Mouse (Mus musculus): ENCODE measurements around the gene Trmt1. TPM values are rescaled to one million over a fixed set of nuclear protein-coding genes. Genes with fewer than 3 reads are reported as not detected.

Gene Trmt1
- polyA plus RNA-seq, 1 experiment from 2014 or later, result 65.7 TPM

GRCm38 (mm10) chr8:84724683-84725082, 38.6 kb downstream of the Trmt1 start:
- WGBS, result 38% methylated on average over 9 of the region's 9 CpGs
- 0 out of 2 replicates have a peak, but pooled peaks cover 3% of the 10 kb centered on the region for H3K27me3 ChIP-seq (ENCODE audit: control insufficient read depth, insufficient read depth, low read length)
- peak overlapping the region; percentile 22; the same call in 1 of the 2 replicates for H3K9ac ChIP-seq (ENCODE audit: low read length)
- no peak overlapping the region for H3K4me3 ChIP-seq (ENCODE audit: low read depth, low read length)
- H3K9me3 ChIP-seq (ENCODE audit: control insufficient read depth, low read length), result no peaks in the 10 kb centered on the region
- peak overlapping the region; percentile 55 for H3K4me2 ChIP-seq (ENCODE audit: low read depth, severe bottlenecking)
- peak overlapping the region; percentile 99 for H3K27ac ChIP-seq (replicated peaks; ENCODE audit: low read depth, low read length)
- DNase-seq (ENCODE audit: low spot score) (no peak), ATAC-seq (ENCODE audit: insufficient number of reproducible peaks, low FRiP score, low TSS enrichment, low read depth) (no peak)
- peaks cover 58% of the 10 kb centered on the region for H3K4me1 ChIP-seq (ENCODE audit: control insufficient read depth, insufficient read depth, low read length)
- H3K36me3 ChIP-seq (ENCODE audit: control insufficient read depth, insufficient read depth, low read length), result peaks cover 4% of the 10 kb centered on the region; the same call in 1 of the 2 replicates

- Histone ChIP-seq H3K4me2 (ENCODE audit: low read depth, severe bottlenecking) (no peak overlapping the region), H3K27me3 (ENCODE audit: control insufficient read depth, insufficient read depth, low read length) (0 out of 2 replicates have a peak, but pooled peaks cover 3% of the 10 kb centered on the region), H3K4me3 (ENCODE audit: low read depth, low read length) (no peak overlapping the region), H3K27ac (replicated peaks; ENCODE audit: low read depth, low read length) (peak overlapping the region; percentile 99; the same call in 1 of the 2 replicates), H3K36me3 (ENCODE audit: control insufficient read depth, insufficient read depth, low read length) (peaks cover 4% of the 10 kb centered on the region; the same call in 1 of the 2 replicates), H3K4me1 (ENCODE audit: control insufficient read depth, insufficient read depth, low read length) (peaks cover 58% of the 10 kb centered on the region), H3K9me3 (ENCODE audit: control insufficient read depth, low read length) (no peaks in the 10 kb centered on the region), H3K9ac (ENCODE audit: low read length) (peak overlapping the region; percentile 28; the same call in 1 of the 2 replicates)
- WGBS, result 53% methylated on average over 10 of the region's 10 CpGs
- DNase-seq (ENCODE audit: low spot score) (no peak), ATAC-seq (ENCODE audit: insufficient number of reproducible peaks, low FRiP score, low TSS enrichment, low read depth) (no peak)
These were observed 39.3 kb downstream of the Trmt1 start for GRCm38 (mm10) chr8:84725246-84725940.

- Histone ChIP-seq H3K4me2 (ENCODE audit: low read depth, severe bottlenecking) (no peak overlapping the region), H3K27ac (replicated peaks; ENCODE audit: low read depth, low read length) (0 out of 2 replicates have a peak overlapping the region, but pooled peaks have one; percentile 99), H3K4me3 (ENCODE audit: low read depth, low read length) (no peak overlapping the region), H3K9me3 (ENCODE audit: control insufficient read depth, low read length) (no peaks in the 10 kb centered on the region), H3K9ac (ENCODE audit: low read length) (no peak overlapping the region), H3K36me3 (ENCODE audit: control insufficient read depth, insufficient read depth, low read length) (peaks cover 4% of the 10 kb centered on the region; the same call in 1 of the 2 replicates), H3K27me3 (ENCODE audit: control insufficient read depth, insufficient read depth, low read length) (0 out of 2 replicates have a peak, but pooled peaks cover 3% of the 10 kb centered on the region), H3K4me1 (ENCODE audit: control insufficient read depth, insufficient read depth, low read length) (peaks cover 57% of the 10 kb centered on the region)
- WGBS, result 25% methylated on average over 3 of the region's 3 CpGs
- ATAC-seq (ENCODE audit: insufficient number of reproducible peaks, low FRiP score, low TSS enrichment, low read depth) (no peak), DNase-seq (ENCODE audit: low spot score) (no peak)
These were observed 39.8 kb downstream of the Trmt1 start for GRCm38 (mm10) chr8:84725941-84726259.

GRCm38 (mm10) chr8:84728474-84728873, 42.4 kb downstream of the Trmt1 start:
- H3K27me3 ChIP-seq (ENCODE audit: control insufficient read depth, insufficient read depth, low read length), result no peaks in the 10 kb centered on the region; the same call in 1 of the 2 replicates
- no peak overlapping the region for H3K4me3 ChIP-seq (ENCODE audit: low read depth, low read length)
- ATAC-seq (ENCODE audit: insufficient number of reproducible peaks, low FRiP score, low TSS enrichment, low read depth) (no peak), DNase-seq (ENCODE audit: low spot score) (no peak)
- H3K36me3 ChIP-seq (ENCODE audit: control insufficient read depth, insufficient read depth, low read length), result 0 out of 2 replicates have a peak, but pooled peaks cover 4% of the 10 kb centered on the region
- no peak overlapping the region for H3K27ac ChIP-seq (replicated peaks; ENCODE audit: low read depth, low read length)
- H3K4me2 ChIP-seq (ENCODE audit: low read depth, severe bottlenecking), result no peak overlapping the region
- no peaks in the 10 kb centered on the region for H3K9me3 ChIP-seq (ENCODE audit: control insufficient read depth, low read length)
- no peak overlapping the region for H3K9ac ChIP-seq (ENCODE audit: low read length)
- WGBS, result 79% methylated on average over 3 of the region's 3 CpGs
- peaks cover 43% of the 10 kb centered on the region for H3K4me1 ChIP-seq (ENCODE audit: control insufficient read depth, insufficient read depth, low read length)

- Histone ChIP-seq H3K36me3 (ENCODE audit: control insufficient read depth, insufficient read depth, low read length) (0 out of 2 replicates have a peak, but pooled peaks cover 4% of the 10 kb centered on the region), H3K9ac (ENCODE audit: low read length) (no peak overlapping the region), H3K4me1 (ENCODE audit: control insufficient read depth, insufficient read depth, low read length) (peaks cover 32% of the 10 kb centered on the region), H3K27me3 (ENCODE audit: control insufficient read depth, insufficient read depth, low read length) (peaks cover 3% of the 10 kb centered on the region; the same call in 1 of the 2 replicates), H3K27ac (replicated peaks; ENCODE audit: low read depth, low read length) (no peak overlapping the region), H3K4me3 (ENCODE audit: low read depth, low read length) (no peak overlapping the region), H3K4me2 (ENCODE audit: low read depth, severe bottlenecking) (no peak overlapping the region), H3K9me3 (ENCODE audit: control insufficient read depth, low read length) (no peaks in the 10 kb centered on the region)
- WGBS, result 93% methylated on average over 16 of the region's 16 CpGs
- DNase-seq (ENCODE audit: low spot score) (no peak), ATAC-seq (ENCODE audit: insufficient number of reproducible peaks, low FRiP score, low TSS enrichment, low read depth) (no peak)
These were observed 43.8 kb downstream of the Trmt1 start for GRCm38 (mm10) chr8:84729921-84730362.

GRCm38 (mm10) chr8:84730541-84731370, 44.6 kb downstream of the Trmt1 start:
- DNase-seq (ENCODE audit: low spot score), result no peak
- WGBS, result 48% methylated on average over 9 of the region's 9 CpGs
- Histone ChIP-seq H3K27me3 (ENCODE audit: control insufficient read depth, insufficient read depth, low read length) (peaks cover 5% of the 10 kb centered on the region; the same call in 1 of the 2 replicates), H3K9ac (ENCODE audit: low read length) (no peak overlapping the region), H3K36me3 (ENCODE audit: control insufficient read depth, insufficient read depth, low read length) (0 out of 2 replicates have a peak, but pooled peaks cover 4% of the 10 kb centered on the region), H3K9me3 (ENCODE audit: control insufficient read depth, low read length) (no peaks in the 10 kb centered on the region), H3K4me2 (ENCODE audit: low read depth, severe bottlenecking) (no peak overlapping the region; the same call in 1 of the 2 replicates), H3K27ac (replicated peaks; ENCODE audit: low read depth, low read length) (0 out of 2 replicates have a peak overlapping the region, but pooled peaks have one; percentile 33), H3K4me1 (ENCODE audit: control insufficient read depth, insufficient read depth, low read length) (peaks cover 29% of the 10 kb centered on the region), H3K4me3 (ENCODE audit: low read depth, low read length) (no peak overlapping the region)
- ATAC-seq (ENCODE audit: insufficient number of reproducible peaks, low FRiP score, low TSS enrichment, low read depth), result no peak

GRCm38 (mm10) chr8:84731371-84732177, 45.5 kb downstream of the Trmt1 start:
- ATAC-seq (ENCODE audit: insufficient number of reproducible peaks, low FRiP score, low TSS enrichment, low read depth), result no peak
- Histone ChIP-seq H3K4me2 (ENCODE audit: low read depth, severe bottlenecking) (no peak overlapping the region), H3K9me3 (ENCODE audit: control insufficient read depth, low read length) (no peaks in the 10 kb centered on the region), H3K36me3 (ENCODE audit: control insufficient read depth, insufficient read depth, low read length) (0 out of 2 replicates have a peak, but pooled peaks cover 4% of the 10 kb centered on the region), H3K27me3 (ENCODE audit: control insufficient read depth, insufficient read depth, low read length) (peaks cover 10% of the 10 kb centered on the region), H3K9ac (ENCODE audit: low read length) (no peak overlapping the region), H3K4me3 (ENCODE audit: low read depth, low read length) (no peak overlapping the region), H3K27ac (replicated peaks; ENCODE audit: low read depth, low read length) (0 out of 2 replicates have a peak overlapping the region, but pooled peaks have one; percentile 33), H3K4me1 (ENCODE audit: control insufficient read depth, insufficient read depth, low read length) (peaks cover 33% of the 10 kb centered on the region)
- DNase-seq (ENCODE audit: low spot score), result no peak
- WGBS, result 76% methylated on average over 11 of the region's 11 CpGs

Data from limb, embryonic 11.5 days (tissue).